Mouse (Mus musculus) bone marrow macrophage, adult 2 months (primary cell): Measurements from ENCODE around the gene Ptprd. TPM values are rescaled to one million over a fixed set of nuclear protein-coding genes. Genes with fewer than 3 reads are reported as not detected.

Experiments used
- H3K27ac ChIP-seq: 2 replicates; pipeline ENCODE4 v1.5.1; 2012; ENCODE audit warnings: low read depth, low read length; ENCODE audit not compliant: insufficient read depth
- H3K4me1 ChIP-seq: 2 replicates; pipeline ENCODE4 v1.6.1; 2012; ENCODE audit warnings: low read length; ENCODE audit not compliant: control insufficient read depth, insufficient read depth
- H3K4me3 ChIP-seq: 2 replicates; pipeline ENCODE4 v1.5.1; 2012; ENCODE audit warnings: mild to moderate bottlenecking, low read length, moderate library complexity; ENCODE audit not compliant: insufficient read depth
- CTCF ChIP-seq: IDR thresholded peaks from 2 replicates; pipeline ENCODE4 v1.5.1; 2012; ENCODE audit warnings: low read depth, mild to moderate bottlenecking, low read length, moderate library complexity
- POLR2A ChIP-seq: IDR thresholded peaks from 2 replicates; pipeline ENCODE4 v1.6.1; 2012; ENCODE audit warnings: mild to moderate bottlenecking, low read depth, low read length, borderline replicate concordance
- polyA plus RNA-seq: library from polyadenylated mRNA; stranded (reverse); fragments of >200 nt; gene quantifications from 2 replicates; pipeline ENCODE4 v1.2.4, GENCODE M21; 2012; ENCODE audit not compliant: missing spikeins, insufficient read depth, insufficient read length

Ptprd gene
- polyA plus RNA-seq, 1 experiment = 1.4 TPM

DNA sequence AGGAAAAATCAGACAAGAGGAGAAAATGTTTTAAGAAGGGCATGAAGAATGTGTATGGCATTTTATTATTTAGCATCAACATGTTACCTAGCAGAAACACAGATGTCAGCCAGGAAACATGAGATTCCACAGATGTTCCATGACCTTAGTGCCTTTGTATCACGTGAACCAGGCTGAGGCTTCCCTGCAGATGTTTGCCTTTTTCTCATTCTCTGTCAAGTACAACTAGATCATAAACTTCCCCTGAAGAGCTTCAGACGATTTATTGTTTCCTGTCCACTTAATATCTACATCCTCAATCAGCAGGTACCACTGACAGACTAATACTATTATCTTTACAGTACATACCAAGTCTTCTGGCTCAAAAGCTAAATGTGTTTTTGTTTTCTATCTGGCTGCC, 1605.0 kb downstream of the Ptprd start:
- no peak for TF ChIP-seq POLR2A
- H3K27ac ChIP-seq = no peak overlapping the region

DNA sequence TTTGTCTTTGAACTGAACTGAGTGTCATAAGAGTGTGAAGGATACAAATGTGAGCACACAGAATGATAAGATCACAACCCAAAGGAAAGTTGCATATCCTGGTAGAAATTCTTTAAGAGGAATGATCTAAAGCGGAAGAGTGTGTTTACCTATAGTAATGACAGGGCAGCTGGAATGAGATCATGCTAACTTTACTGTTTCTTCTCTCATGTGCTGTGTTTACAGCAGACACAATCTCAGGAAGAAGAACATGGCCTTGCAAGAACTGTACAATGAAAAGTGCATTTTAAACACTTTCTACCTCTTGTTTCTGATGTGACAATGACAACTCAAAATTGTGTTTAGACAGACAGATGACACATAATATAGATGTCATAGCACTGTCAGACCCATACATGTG, 1621.0 kb downstream of the Ptprd start:
- H3K27ac ChIP-seq = no peak overlapping the region
- H3K4me3 ChIP-seq = no peak overlapping the region
- no peaks in the 10 kb centered on the region for H3K4me1 ChIP-seq
- TF ChIP-seq POLR2A (no peak), CTCF (no peak)

More for the DNA sequence above, 1605.0 kb downstream of the Ptprd start:
- Histone ChIP-seq H3K4me1 (no peaks in the 10 kb centered on the region), H3K4me3 (no peak overlapping the region)

GRCm38 (mm10) chr4:76583025-76583424, 1628.7 kb downstream of the Ptprd start:
- H3K4me1 ChIP-seq = no peaks in the 10 kb centered on the region
- no peak overlapping the region for H3K27ac ChIP-seq
- no peak overlapping the region for H3K4me3 ChIP-seq
- TF ChIP-seq CTCF (no peak), POLR2A (no peak)

DNA sequence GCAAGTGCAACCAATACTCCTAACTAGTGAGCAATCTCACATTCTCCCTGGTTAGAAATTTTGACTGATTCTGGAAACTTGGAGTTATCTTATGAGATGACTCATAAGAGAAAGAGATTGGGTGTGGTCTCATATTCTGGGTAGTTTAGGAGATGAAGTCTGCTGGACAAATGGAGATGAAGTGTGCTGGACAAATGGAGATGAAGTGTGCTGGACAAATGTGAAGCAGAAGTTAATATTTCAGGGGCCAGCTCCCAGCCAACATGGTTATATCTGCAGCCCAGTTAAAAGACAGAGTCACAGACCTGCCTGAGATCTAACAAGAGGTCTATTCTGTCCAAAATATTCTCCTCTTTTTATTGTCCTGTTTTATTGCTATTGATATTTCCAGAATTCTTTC, 1645.8 kb downstream of the Ptprd start:
- no peak overlapping the region for H3K4me3 ChIP-seq
- H3K27ac ChIP-seq = no peak overlapping the region
- TF ChIP-seq CTCF (no peak), POLR2A (no peak)
- no peaks in the 10 kb centered on the region for H3K4me1 ChIP-seq

- Histone ChIP-seq H3K4me3 (no peak overlapping the region), H3K27ac (no peak overlapping the region), H3K4me1 (no peaks in the 10 kb centered on the region)
- TF ChIP-seq POLR2A (no peak), CTCF (no peak)
Observed at GRCm38 (mm10) chr4:76541769-76542168, 1670.0 kb downstream of the Ptprd start.

- Histone ChIP-seq H3K27ac (no peak overlapping the region), H3K4me3 (no peak overlapping the region), H3K4me1 (no peaks in the 10 kb centered on the region)
- TF ChIP-seq CTCF = no peak
- TF ChIP-seq POLR2A = no peak
Observed at GRCm38 (mm10) chr4:76532926-76533325, 1678.8 kb downstream of the Ptprd start.

- Histone ChIP-seq H3K27ac (no peak overlapping the region), H3K4me1 (no peaks in the 10 kb centered on the region), H3K4me3 (no peak overlapping the region)
- TF ChIP-seq POLR2A = no peak
- TF ChIP-seq CTCF = no peak
Observed at GRCm38 (mm10) chr4:76525281-76525680, 1686.5 kb downstream of the Ptprd start.

DNA sequence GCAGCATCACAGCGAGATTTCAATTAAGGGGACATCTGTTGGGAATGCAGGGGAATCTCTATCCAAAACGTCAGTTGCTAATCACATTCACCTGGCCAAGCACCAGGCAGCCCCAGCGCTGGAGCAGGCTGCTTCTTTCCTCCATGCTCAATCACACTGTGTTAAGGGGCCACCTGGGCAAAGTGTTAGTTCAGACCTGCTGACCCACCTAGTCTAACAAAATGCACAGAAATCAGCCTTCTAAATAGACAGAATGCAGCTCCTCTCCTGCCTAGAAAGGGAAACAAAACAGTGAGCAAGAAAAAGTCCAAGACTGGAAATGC, 1708.5 kb downstream of the Ptprd start:
- Histone ChIP-seq H3K27ac (no peak overlapping the region), H3K4me3 (no peak overlapping the region), H3K4me1 (no peaks in the 10 kb centered on the region)
- TF ChIP-seq POLR2A (no peak), CTCF (no peak)

DNA sequence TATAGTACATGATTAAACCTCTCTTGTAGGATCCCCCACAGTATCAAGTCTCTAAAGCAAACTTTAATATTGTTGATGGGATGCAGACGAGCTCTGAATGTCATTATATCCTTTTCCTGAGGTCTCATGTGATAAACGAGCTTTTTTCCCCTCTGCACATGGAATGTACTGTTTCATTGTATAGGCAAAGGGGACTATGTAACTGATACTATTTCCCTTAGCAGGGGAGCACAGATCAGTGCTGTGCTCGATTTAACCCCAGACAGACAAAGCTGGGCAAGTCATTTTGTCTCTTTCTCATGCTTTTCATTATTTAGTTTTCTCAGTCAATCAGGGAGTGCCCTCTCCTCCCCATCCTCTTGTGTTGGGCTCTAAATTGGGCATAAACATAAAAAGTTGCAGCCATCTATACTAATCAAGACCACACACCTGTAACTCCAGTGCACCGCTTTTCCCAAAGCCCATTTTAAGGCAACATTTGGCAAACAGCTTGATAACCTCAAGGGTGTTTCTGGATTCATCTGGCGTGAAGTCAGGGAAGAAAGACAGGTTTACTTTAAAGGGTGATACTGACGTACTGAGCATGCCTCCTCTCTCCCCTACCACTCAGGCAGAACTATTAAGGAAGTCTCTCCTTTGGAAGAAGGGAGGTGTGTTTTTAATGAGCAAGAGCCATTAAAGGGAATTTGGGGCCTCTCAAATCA, 1709.0 kb downstream of the Ptprd start:
- TF ChIP-seq CTCF (no peak), POLR2A (no peak)
- Histone ChIP-seq H3K4me1 (no peaks in the 10 kb centered on the region), H3K4me3 (no peak overlapping the region), H3K27ac (no peak overlapping the region)

GRCm38 (mm10) chr4:76485848-76486247, 1725.9 kb downstream of the Ptprd start:
- Histone ChIP-seq H3K4me3 (no peak overlapping the region), H3K27ac (no peak overlapping the region), H3K4me1 (no peaks in the 10 kb centered on the region)
- TF ChIP-seq CTCF (no peak), POLR2A (no peak)
